ENCODE assay signal across 8 mouse cellular contexts in the genomic region with DNA sequence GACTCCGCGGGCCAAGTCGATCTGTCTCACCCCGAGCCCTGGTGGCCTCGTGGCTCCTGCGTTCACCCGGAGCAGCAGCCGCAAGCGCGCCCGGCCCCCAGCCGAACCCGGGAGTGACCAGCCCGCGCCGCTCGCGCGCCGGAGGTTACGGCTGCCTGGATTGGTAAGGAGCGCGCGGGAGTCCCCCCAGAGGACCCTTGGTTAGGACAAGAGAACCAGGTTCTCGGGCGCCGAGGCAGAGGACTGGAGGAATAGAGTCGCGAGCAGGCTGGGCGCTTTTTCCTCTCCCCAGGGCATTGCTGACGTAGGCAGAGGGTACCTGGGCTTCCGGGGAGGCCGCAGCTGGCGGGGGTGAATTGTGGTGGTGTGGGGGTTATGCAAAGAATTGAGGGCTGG. TPM values are rescaled to one million over a fixed set of nuclear protein-coding genes. Genes with fewer than 3 reads are reported as not detected.
A peak's percentile ranks its signal among the peaks of the same experiment; 100 is the strongest.
DNase-seq lines count a peak whose midpoint lies in the region; ATAC-seq and TF ChIP-seq lines count a peak whose summit lies in the region.

No protein-coding gene starts in this region.

- H3K27ac ChIP-seq in heart, embryonic 14.5 days (replicated peaks in 1 of 2; ENCODE audit: control insufficient read depth in 1 of 2, insufficient read depth in 1 of 2, low read depth in 2 of 2, low read length in 2 of 2) = peak overlapping the region; percentile 76 to 94
- peak overlapping the region; percentile 95 for H3K27ac ChIP-seq in ES-E14 (ENCODE audit: insufficient read depth, low read depth, low read length, poor library complexity, severe bottlenecking)
- peak overlapping the region; percentile 86 for H3K27ac ChIP-seq in hindbrain, embryonic 12.5 days
- peak overlapping the region; percentile 33 for H3K27ac ChIP-seq in midbrain, embryonic 14.5 days (replicated peaks; ENCODE audit: low read depth, low read length)

- H3K9ac ChIP-seq in heart, embryonic 14.5 days (ENCODE audit: low read length) = peak overlapping the region; percentile 93
- peak overlapping the region; percentile 100 for H3K9ac ChIP-seq in ES-E14 (ENCODE audit: insufficient read depth, low read depth, low read length, poor library complexity, severe bottlenecking)
- H3K9ac ChIP-seq in hindbrain, embryonic 12.5 days = peak overlapping the region; percentile 83
- H3K9ac ChIP-seq in midbrain, embryonic 14.5 days (replicated peaks; ENCODE audit: low read length) = peak overlapping the region; percentile 67

- H3K9me3 ChIP-seq in heart, embryonic 14.5 days (ENCODE audit: control insufficient read depth, low read length) = no peaks in the 10 kb centered on the region
- no peaks in the 10 kb centered on the region for H3K9me3 ChIP-seq in ES-E14 (ENCODE audit: control insufficient read depth, insufficient read depth, low read depth, low read length)
- H3K9me3 ChIP-seq in hindbrain, embryonic 12.5 days (replicated peaks) = no peaks in the 10 kb centered on the region
- no peaks in the 10 kb centered on the region for H3K9me3 ChIP-seq in midbrain, embryonic 14.5 days (ENCODE audit: control insufficient read depth, low read length)

- peak; percentile 35 for ATAC-seq in heart, embryonic 14.5 days (ENCODE audit: insufficient number of reproducible peaks, insufficient read depth, low FRiP score, low read depth)
- peak; percentile 51 for ATAC-seq in hindbrain, embryonic 12.5 days (ENCODE audit: low FRiP score)
- peak; percentile 49 for ATAC-seq in midbrain, embryonic 14.5 days (ENCODE audit: low FRiP score, low TSS enrichment)

- H3K36me3 ChIP-seq in heart, embryonic 14.5 days (ENCODE audit: control insufficient read depth, insufficient read depth, low read length) = peaks cover 39% of the 10 kb centered on the region
- peaks cover 43% of the 10 kb centered on the region for H3K36me3 ChIP-seq in ES-E14 (ENCODE audit: control insufficient read depth, insufficient read depth, low read length, poor library complexity, severe bottlenecking)
- H3K36me3 ChIP-seq in hindbrain, embryonic 12.5 days = peaks cover 35% of the 10 kb centered on the region
- H3K36me3 ChIP-seq in midbrain, embryonic 14.5 days (ENCODE audit: control insufficient read depth, insufficient read depth, low read length) = peaks cover 21% of the 10 kb centered on the region

- 0% methylated on average over 34 of the region's 34 CpGs for WGBS in heart, embryonic 14.5 days
- WGBS in hindbrain, embryonic 12.5 days = under 1% methylated on average over 34 of the region's 34 CpGs
- under 1% methylated on average over 34 of the region's 34 CpGs for whole genome bisulfite sequencing in midbrain, embryonic 14.5 days

- no peaks in the 10 kb centered on the region for H3K27me3 ChIP-seq in heart, embryonic 14.5 days (ENCODE audit: control insufficient read depth, insufficient read depth, low read length)
- no peaks in the 10 kb centered on the region for H3K27me3 ChIP-seq in hindbrain, embryonic 12.5 days
- no peaks in the 10 kb centered on the region for H3K27me3 ChIP-seq in midbrain, embryonic 14.5 days (ENCODE audit: control insufficient read depth, insufficient read depth, low read length)

- peak overlapping the region; percentile 92 for H3K4me2 ChIP-seq in heart, embryonic 14.5 days (ENCODE audit: low read length)
- peak overlapping the region; percentile 91 for H3K4me2 ChIP-seq in hindbrain, embryonic 12.5 days (replicated peaks)
- H3K4me2 ChIP-seq in midbrain, embryonic 14.5 days (ENCODE audit: low read length) = peak overlapping the region; percentile 85

- DNase-seq in heart, postnatal 14 days = no peak
- no peak for DNase-seq in ES-E14 (ENCODE audit: low read depth, low spot score)
- no peak for DNase-seq in midbrain, embryonic 14.5 days
- peak; percentile 78 for DNase-seq in thymus, postnatal 25 days
- DNase-seq in retina, embryonic 14.5 days (ENCODE audit: low spot score) = no peak
- no peak for DNase-seq in adrenal gland, adult 18-20 months (ENCODE audit: low spot score in 2 of 2)

- H3K4me3 ChIP-seq in heart, embryonic 14.5 days (ENCODE audit: control insufficient read depth in 1 of 2, insufficient read depth in 1 of 2, low read depth in 1 of 2, low read length in 2 of 2) = peak overlapping the region; percentile 71 to 88
- peak overlapping the region; percentile 73 to 99 for H3K4me3 ChIP-seq in ES-E14 (ENCODE audit: insufficient read depth in 1 of 2, low read depth in 1 of 2, low read length in 2 of 2, poor library complexity in 1 of 2, severe bottlenecking in 1 of 2)
- H3K4me3 ChIP-seq in hindbrain, embryonic 12.5 days = peak overlapping the region; percentile 78
- peak overlapping the region; percentile 60 for H3K4me3 ChIP-seq in midbrain, embryonic 14.5 days (replicated peaks; ENCODE audit: low read depth, low read length)

- H3K4me1 ChIP-seq in heart, embryonic 14.5 days (ENCODE audit: control insufficient read depth in 2 of 2, insufficient read depth in 2 of 2, low read length in 2 of 2) = peaks cover 14 to 24% of the 10 kb centered on the region in 2 experiments
- peaks cover 9 to 15% of the 10 kb centered on the region in 2 experiments for H3K4me1 ChIP-seq in ES-E14 (ENCODE audit: control insufficient read depth in 2 of 2, insufficient read depth in 2 of 2, low read length in 2 of 2, poor library complexity in 1 of 2)
- peaks cover 25% of the 10 kb centered on the region for H3K4me1 ChIP-seq in hindbrain, embryonic 12.5 days
- H3K4me1 ChIP-seq in midbrain, embryonic 14.5 days (ENCODE audit: control insufficient read depth, insufficient read depth, low read length) = peaks cover 11% of the 10 kb centered on the region

- intact Hi-C loops in heart, postnatal 14 days (cut with DNase I) = no loop called here

- in situ Hi-C loops in ES-E14 (cut with MboI; ENCODE audit: low sequenced_read_pairs in 2 of 2, unreplicated experiment in 2 of 2) = no loop called here

TF ChIP-seq in ES-E14, 5 proteins besides CTCF, POLR2A, EP300 and RAD21:
- TF ChIP-seq HCFC1 (IDR thresholded peaks at IDR 0.05; ENCODE audit: borderline replicate concordance, insufficient read depth, low read length) = no peak
- TF ChIP-seq ZC3H11A (IDR thresholded peaks at IDR 0.05; ENCODE audit: borderline replicate concordance, low read depth, low read length) = no peak
- TF ChIP-seq MAFK (IDR thresholded peaks at IDR 0.05; ENCODE audit: insufficient read depth, low read depth, low read length) = no peak
- no peak for TF ChIP-seq CHD2 (IDR thresholded peaks at IDR 0.05; ENCODE audit: low read depth, low read length)
- no peak for TF ChIP-seq ZNF384 (IDR thresholded peaks at IDR 0.05; ENCODE audit: low read depth, low read length)

RNA-seq across cellular contexts. Expression of a gene that starts 0.3 kb away (rescaled TPM):
- polyA plus RNA-seq in heart, embryonic 14.5 days (2014; fragmentation: Nextera tagmentation; extraction: Ambion mirVana) = 23.2 and 27.6 TPM in 2 replicates
- total RNA-seq in heart, postnatal 14 days (2021) = 1 to 10 TPM; 3.6 to 4.6 TPM
- 139 and 168 TPM in 2 replicates for total RNA-seq in ES-E14 (2012; rRNA removed)
- polyA plus RNA-seq in hindbrain, embryonic 12.5 days (2016; fragmentation: Nextera tagmentation; extraction: Ambion mirVana) = 22.7 and 23.9 TPM in 2 replicates
- 5.9 and 7.6 TPM in 2 replicates for polyA plus RNA-seq in midbrain, embryonic 14.5 days (2014; fragmentation: Nextera tagmentation; extraction: Ambion mirVana)
- total RNA-seq in adrenal gland, adult 18-20 months (2021) = 1 to 10 TPM; 4.7 to 4.9 TPM

RNA-seq across cellular contexts. Expression of a gene that starts 8.6 kb away (rescaled TPM):
- 240 and 243 TPM in 2 replicates for polyA plus RNA-seq in heart, embryonic 14.5 days (2014; fragmentation: Nextera tagmentation; extraction: Ambion mirVana)
- total RNA-seq in heart, postnatal 14 days (2021) = 10 to 100 TPM; 32.7 to 34.5 TPM
- total RNA-seq in ES-E14 (2012; rRNA removed) = 400 and 412 TPM in 2 replicates
- polyA plus RNA-seq in hindbrain, embryonic 12.5 days (2016; fragmentation: Nextera tagmentation; extraction: Ambion mirVana) = 160 and 185 TPM in 2 replicates
- polyA plus RNA-seq in midbrain, embryonic 14.5 days (2014; fragmentation: Nextera tagmentation; extraction: Ambion mirVana) = 146 and 161 TPM in 2 replicates
- total RNA-seq in adrenal gland, adult 18-20 months (2021) = 10 to 100 TPM; 71.3 to 71.7 TPM

RNA-seq across cellular contexts. Expression of a gene that starts 17.0 kb away (rescaled TPM):
- 14.9 and 16.3 TPM in 2 replicates for polyA plus RNA-seq in heart, embryonic 14.5 days (2014; fragmentation: Nextera tagmentation; extraction: Ambion mirVana)
- 10 to 100 TPM; 27.2 to 30.2 TPM for total RNA-seq in heart, postnatal 14 days (2021)
- 204 and 335 TPM in 2 replicates for total RNA-seq in ES-E14 (2012; rRNA removed)
- 8.9 TPM in 2 replicates for polyA plus RNA-seq in hindbrain, embryonic 12.5 days (2016; fragmentation: Nextera tagmentation; extraction: Ambion mirVana)
- 1.0 and 4.6 TPM in 2 replicates for polyA plus RNA-seq in midbrain, embryonic 14.5 days (2014; fragmentation: Nextera tagmentation; extraction: Ambion mirVana)
- total RNA-seq in adrenal gland, adult 18-20 months (2021) = 10 to 100 TPM; 14.1 to 28.4 TPM

RNA-seq across cellular contexts. Expression of a gene that starts 43.2 kb away (rescaled TPM):
- polyA plus RNA-seq in heart, embryonic 14.5 days (2014; fragmentation: Nextera tagmentation; extraction: Ambion mirVana) = 10.3 and 11.2 TPM in 2 replicates
- total RNA-seq in heart, postnatal 14 days (2021) = 1 to 10 TPM; 3.5 to 4.1 TPM
- total RNA-seq in ES-E14 (2012; rRNA removed) = 8.9 and 9.2 TPM in 2 replicates
- polyA plus RNA-seq in hindbrain, embryonic 12.5 days (2016; fragmentation: Nextera tagmentation; extraction: Ambion mirVana) = 6.3 and 6.9 TPM in 2 replicates
- polyA plus RNA-seq in midbrain, embryonic 14.5 days (2014; fragmentation: Nextera tagmentation; extraction: Ambion mirVana) = 5.5 and 6.3 TPM in 2 replicates
- 1 to 10 TPM; 5.0 to 6.1 TPM for total RNA-seq in adrenal gland, adult 18-20 months (2021)

RNA-seq across cellular contexts. Expression of a gene that starts 43.3 kb away (rescaled TPM):
- 78.2 and 84.8 TPM in 2 replicates for polyA plus RNA-seq in heart, embryonic 14.5 days (2014; fragmentation: Nextera tagmentation; extraction: Ambion mirVana)
- total RNA-seq in heart, postnatal 14 days (2021) = 10 to 100 TPM; 45.9 to 57.2 TPM
- 53.2 and 56.1 TPM in 2 replicates for total RNA-seq in ES-E14 (2012; rRNA removed)
- 48.2 and 52.6 TPM in 2 replicates for polyA plus RNA-seq in hindbrain, embryonic 12.5 days (2016; fragmentation: Nextera tagmentation; extraction: Ambion mirVana)
- polyA plus RNA-seq in midbrain, embryonic 14.5 days (2014; fragmentation: Nextera tagmentation; extraction: Ambion mirVana) = 107 and 158 TPM in 2 replicates
- total RNA-seq in adrenal gland, adult 18-20 months (2021) = 10 to 100 TPM; 63.1 to 64.5 TPM

Comparison
In these comparisons a context has a peak if more than half of its experiments do, and no peak if none do; other contexts are left out.
1. H3K27ac ChIP-seq: peak in every context shown above with its lines; median percentile 95 in ES-E14; 86 in hindbrain, embryonic 12.5 days; 85 in heart, embryonic 14.5 days; 33 in midbrain, embryonic 14.5 days.
2. RNA of a gene that starts 0.3 kb away (total RNA-seq): 139 to 168 TPM in ES-E14; 4.7 to 4.9 TPM in adrenal gland, adult 18-20 months and 3.6 to 4.6 TPM in heart, postnatal 14 days; every median in the first group is over 10 times any median in the second.
3. Peak in every context shown above with its lines, with median percentiles within 50 percentile points of each other: ATAC-seq, H3K4me2 ChIP-seq, H3K4me3 ChIP-seq and H3K9ac ChIP-seq.